Mouse (Mus musculus) lung, postnatal 25 days (tissue): ENCODE results near the gene Fam53b.

Experiments
- DNase-seq: peaks from one replicate; pipeline ENCODE4 v3.0.0; 2022; ENCODE audit warnings: low spot score

The Fam53b gene

DNA sequence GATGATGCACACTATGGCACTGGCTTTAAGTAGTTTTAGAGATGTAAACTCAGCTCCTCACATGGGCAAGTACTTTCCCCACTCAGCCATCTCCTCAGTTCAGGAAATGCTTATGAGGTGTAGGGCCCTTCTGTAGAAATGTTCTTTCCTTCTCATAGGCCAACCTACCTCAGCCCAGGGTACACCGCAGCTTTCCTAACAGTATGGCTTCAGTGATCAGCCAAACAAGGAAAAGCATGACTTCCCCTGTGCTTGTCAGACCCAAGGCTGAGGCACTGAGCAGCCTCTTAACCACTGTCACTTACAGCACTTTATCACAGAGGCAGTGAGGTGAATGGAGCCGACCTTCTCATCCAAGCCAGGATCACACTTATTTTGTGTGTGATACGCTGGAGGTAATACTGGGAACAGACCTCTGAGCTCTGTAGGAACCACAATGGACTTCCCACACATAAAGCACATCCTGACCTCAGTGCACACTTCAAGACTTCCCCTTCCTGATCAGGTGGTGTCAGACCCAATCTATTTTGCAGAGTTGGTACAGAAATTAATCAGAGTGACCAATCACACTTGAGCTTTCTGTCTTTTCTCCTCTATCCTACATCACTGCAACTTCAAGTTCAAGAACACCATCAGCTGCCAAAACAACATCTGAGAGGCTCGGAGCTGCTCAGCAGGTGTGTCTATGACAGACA lies 26.0 kb downstream of the Fam53b start:
- no peak for DNase-seq

DNA sequence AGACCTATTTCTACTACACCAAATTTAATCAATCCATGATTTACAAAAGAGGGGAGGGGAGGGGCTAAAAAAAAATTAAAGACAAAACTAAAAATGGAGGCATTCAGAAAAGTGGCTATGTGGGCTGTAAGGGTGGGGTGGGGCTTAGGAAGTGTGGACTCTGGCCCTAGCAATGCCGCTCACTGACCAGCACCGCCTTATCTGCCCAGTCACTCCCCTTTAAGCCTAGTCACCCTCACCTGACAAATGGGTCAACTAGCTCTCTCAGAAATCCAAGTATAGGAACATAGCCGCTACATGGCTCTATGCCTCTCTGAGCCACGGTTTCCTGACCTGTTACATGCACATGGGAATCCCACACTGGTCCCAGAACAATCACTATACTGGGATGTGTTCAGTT lies 26.7 kb downstream of the Fam53b start:
- DNase-seq, result no peak

DNA sequence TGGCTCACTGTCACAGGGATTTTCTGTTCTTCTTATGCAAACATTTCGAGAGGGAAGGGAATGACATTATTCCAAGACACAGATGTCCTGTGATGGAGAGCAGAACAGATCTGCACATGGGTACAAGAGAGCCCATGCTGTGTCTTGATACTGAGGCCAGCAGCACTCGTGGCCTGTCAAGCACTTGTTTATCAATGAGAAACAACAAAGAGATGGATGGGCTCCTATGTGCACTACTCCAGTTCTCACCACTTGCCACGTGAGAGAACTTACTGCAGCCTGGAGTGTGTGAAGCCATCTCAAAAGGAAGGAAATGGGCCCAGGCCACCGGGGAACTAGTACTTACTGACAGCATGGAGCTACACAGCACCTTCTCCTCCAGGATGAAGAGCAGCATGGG lies 27.2 kb downstream of the Fam53b start:
- no peak for DNase-seq

DNA sequence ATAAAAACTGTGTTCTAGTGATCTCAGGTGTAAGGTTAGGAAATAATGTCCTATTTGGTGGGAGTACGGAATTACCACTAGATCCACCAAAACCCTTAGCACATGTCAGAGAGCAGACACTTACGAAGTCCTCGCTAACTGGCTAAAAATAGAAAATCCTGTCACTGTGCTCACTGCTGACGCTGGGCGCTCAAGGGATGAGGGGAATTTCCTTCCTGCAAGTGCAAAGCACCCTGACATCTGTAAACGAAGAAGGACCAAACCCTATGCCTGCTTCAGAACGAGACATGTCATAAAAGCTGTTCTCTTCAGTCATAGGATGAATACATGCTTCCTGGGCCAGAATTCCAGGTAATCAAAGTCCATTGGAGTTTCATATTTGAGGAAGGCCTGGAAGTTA lies 27.7 kb downstream of the Fam53b start:
- DNase-seq, result no peak

DNA sequence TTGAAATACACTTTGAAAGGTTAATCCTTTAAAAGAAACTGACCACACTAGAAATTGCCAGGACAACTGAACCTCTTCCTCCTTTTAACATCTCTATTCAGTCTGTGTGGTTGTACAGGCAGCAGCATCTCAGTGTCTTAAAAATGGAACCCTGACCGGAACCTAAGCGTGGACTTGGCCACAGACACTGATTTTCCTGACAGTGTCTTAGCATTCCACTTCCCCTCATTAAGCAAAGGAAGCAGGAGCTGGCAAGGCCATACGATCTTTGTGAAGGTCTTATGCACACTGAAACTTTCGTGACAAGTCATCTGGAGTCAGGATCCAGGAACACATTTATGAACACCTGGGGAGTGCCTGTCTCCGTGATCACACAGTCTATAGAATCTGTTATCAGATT lies 29.6 kb downstream of the Fam53b start:
- DNase-seq, result no peak

DNA sequence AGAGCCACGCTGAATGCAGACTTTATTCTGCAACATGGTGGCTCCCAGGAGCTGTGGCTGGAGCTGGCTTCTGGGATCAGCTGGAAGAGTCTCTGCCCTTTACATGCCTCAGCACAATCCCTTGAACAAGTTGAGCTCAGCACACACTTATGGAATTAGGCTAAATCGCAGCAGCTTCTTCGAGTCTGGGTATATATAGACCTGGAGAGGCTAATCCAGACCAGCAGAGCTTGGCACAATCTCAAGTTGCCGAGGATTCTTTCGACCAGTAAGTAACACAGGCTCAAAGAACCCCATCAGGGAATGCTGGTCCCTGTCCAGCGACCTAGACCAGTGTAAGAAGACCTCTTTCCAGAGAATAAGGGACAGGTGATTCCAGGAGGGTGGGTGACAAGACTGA lies 31.8 kb downstream of the Fam53b start:
- no peak for DNase-seq

DNA sequence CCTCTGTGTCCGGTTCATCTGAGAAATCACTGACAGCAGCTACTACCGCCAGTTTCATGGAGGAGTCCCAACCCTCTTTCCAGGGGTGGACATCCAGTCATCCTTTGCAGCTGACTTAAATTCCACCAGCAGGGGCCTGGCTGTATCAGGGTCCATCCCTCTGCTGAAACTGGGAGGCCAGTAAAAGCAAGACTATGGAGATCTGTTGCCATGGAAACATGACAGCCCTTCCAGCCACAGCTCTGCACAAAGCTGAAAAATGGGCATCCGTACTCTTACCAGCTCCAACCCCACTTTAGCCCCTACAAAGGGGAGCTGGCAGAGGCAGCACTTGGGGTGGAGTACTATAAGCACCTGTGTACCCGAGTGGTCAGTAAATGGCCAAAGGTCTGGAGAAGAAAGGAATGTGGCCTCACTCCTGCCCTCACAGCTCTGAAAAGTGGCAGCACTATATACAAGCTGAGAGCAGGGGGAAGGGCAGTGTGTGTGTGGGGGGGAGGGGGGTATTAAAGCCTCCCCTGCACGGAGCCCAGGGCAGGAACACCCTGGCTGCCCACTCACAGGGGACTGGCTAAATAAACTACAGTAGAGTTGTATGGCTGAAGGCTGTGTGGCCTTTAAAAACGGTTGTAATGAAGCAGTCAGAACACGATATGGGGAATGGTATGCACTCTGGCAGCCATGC lies 32.4 kb downstream of the Fam53b start:
- no peak for DNase-seq

DNA sequence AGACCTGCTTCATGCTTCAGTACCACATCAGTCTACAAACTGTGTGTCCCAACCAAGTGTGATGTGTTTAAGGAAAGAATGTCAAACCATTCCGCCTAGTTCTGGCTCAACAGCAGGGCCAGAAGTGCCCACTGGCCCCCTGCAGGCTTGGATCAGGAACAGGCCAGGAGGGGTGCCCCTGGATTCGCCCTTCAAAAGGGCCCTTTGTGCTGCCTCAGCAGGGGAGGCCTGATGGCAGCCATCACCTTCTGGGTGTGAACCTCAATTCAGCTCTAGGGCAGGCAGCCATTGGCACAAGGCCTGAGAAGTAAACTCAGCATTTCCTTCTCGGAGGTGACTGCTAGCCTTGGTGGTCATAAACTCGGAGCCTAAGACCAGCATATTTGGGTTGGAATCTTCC lies 33.1 kb downstream of the Fam53b start:
- DNase-seq, result no peak

DNA sequence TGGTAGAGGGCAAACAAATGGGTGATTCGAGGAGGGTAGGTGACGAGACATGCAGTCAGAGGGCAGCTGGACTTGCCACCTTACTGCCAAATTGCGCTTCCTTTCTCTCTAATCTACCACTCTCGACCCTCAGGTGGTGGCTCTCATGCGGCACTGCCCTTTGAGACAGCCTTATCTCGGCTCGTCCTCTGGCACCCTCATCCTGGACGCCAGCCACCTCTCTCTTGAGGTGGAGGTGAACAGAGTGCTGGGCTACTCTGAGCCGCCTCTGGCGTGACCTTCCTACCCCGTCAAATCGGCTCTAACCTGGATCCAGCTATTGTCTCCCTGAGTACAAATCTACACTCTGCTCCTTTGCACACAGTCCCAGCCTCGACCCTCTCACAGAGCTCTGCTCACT lies 35.1 kb downstream of the Fam53b start:
- no peak for DNase-seq

DNA sequence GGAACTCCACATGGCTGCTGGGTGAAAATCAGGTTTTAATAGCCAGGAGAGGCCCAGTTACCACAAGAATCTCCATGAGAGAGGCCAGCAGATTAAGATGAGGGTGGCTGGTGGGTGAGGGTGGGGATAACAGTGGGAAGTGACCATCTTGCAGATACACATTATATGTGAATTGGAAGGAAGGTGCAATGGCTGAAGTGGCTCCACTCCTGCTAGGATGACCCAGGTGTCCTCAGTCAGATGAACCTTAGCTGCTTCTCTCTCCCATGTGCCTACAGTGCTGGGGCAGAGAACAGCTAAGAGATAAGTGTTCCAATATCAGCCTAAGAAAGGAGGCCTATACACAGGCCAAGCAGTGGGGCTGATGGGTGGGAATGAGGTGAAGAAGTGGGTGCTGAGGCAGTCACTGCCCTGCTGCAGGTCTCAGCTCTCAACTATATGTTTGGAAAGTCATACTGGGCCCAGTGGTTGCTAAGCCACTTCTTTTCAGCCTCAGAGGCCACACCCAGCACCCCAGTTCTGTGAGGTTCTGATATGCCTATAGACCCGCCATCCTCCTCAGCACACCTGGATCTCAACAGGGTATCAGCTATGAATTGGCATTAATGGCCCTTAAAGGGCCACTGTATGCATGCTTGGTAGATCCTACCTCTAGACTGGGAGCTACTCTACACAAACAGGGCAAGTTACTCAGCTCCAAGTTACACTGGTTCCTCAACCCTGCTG lies 35.8 kb downstream of the Fam53b start:
- DNase-seq, result no peak

DNA sequence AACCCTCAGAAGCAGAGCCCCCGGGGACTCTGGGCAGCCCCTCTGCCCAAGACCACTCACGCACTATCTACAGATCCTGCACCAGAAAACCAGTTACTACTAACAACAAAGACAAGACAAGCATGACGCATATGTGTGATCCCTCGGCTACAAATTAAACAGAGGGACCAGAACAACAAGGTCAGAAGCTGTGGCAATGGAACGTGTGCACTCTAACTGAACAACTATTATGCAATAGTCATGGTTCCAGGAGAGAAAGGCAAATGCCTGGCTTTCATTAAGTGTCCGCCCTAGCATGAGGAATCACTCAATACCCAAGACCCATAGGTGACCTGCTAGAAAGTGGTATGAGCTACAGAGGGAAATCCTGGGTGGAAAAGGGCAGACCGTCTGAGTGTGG lies 36.6 kb downstream of the Fam53b start:
- DNase-seq, result no peak

DNA sequence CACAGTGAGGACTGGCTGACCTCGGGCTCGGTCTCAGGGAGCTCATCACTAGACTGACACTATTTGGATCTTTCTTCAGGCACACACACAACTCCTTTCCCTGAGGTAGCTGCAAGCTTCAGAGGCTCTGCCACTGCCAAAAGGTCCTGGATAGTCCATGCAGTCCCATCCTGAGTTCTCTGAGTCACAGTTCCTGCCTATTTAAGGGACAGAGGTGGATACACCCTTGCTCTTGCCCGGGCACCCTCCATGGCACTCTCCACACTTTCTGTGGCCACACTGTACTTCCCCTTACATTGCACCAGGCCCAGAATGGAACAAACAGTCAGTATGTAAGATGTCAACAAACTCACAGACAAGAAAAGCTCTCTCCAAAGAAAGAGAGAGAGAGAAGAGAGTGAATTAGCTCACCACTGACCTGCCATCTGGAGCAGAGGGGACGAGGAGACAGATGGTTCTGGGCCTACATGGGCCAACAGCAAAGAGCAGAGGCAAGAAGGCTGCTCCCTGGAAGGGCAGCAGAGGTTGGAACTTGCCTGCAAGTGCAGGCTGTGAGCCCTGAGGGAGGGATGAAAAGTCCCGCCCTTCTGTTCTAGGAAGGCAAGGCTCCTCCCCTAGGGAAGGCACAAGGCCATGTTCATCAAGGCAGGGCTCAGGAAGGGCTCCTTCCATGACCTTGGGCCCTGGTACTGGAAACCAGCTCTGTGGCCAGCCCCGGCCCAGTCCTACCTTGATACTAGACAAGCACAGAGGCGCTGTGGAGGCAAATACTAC lies 37.2 kb downstream of the Fam53b start:
- DNase-seq, result no peak

DNA sequence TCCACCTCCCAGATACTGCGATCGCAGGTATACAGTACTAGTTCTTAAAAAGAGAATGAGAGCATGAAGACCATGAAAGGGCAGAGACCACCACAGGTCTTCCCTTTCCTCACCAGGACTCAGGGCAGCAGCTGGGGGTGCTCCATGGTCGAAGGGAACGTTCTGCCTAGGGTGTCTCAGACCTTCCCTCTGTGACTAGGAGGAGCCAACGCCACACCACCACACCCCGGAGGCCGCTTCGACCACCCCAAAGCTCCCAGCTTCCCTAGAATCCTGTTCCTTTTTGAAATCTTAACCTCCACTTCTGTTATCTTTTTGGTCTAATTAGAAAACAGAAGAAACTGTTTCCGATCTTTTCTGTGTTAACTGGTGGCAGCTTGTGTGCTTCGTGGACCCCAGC lies 37.8 kb downstream of the Fam53b start:
- no peak for DNase-seq

DNA sequence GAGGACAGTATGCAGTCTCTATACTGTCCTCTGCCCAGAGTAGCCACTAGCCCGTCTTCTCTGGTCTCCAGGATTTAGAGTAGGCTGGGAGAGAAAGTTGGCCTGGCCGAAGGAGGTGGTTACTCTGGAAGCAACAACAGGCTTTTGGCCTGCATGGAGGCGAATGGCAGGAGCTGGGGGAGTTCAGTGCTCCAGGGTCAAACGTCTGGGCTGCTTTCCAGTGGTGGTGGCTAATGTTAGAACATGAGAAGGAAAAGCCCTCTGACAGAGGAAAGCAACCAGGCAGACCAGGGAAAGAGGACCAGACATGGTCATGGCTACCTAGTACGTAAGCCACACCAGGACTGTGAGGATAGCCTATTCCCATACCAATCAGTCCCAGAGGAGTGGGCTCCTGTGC lies 38.4 kb downstream of the Fam53b start:
- DNase-seq, result no peak

DNA sequence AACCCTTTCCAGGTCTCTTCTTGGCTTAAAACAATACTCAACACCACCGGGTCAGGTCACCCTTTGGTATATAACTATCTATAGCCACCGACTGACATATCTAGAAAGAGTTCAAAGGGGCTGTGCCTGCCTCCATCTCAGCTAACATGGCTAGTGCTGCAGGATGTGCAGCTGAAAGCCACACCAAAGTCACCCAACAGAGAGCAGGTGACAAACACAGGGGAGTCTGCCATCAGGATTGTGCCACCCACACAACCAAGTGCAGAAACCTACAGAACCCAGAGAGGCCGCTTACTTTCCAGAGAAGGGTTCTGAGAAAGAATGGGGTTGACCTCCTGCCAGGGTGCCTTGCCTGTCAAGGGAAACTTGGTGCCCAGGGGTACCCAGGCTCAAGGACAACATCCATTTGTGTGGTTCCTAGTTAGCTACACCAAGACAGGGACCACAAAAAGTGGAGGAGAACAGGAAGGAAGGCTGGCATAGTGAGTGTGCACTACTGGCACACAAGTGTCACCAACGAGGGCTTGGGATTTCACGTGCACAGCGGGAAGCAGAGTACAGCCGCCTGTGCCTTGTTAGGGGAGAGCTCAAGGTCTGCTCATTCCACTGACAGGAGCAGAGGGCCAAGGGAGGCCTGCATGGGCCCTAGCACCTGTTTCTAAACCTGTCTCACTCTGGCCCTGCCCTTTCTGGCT lies 40.5 kb downstream of the Fam53b start:
- no peak for DNase-seq

DNA sequence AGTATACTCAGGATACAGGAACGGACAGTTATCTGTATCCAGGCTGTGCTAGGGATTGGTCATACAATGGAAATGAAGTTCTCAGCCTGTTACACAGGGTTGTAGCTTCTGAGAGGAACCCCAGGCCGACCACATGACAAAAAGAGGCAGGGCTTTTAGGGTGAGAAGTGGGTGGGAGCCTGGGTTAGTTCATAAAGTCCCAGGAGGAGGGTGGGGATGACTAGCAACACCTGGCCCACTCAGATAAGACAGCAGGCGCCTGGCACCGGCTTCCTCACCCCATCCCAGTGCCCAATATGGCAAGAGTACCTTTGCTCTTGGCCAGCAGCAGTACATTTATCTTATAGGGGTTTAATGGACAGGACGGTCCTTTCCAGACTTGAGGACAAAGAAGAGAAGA lies 41.2 kb downstream of the Fam53b start:
- no peak for DNase-seq

DNA sequence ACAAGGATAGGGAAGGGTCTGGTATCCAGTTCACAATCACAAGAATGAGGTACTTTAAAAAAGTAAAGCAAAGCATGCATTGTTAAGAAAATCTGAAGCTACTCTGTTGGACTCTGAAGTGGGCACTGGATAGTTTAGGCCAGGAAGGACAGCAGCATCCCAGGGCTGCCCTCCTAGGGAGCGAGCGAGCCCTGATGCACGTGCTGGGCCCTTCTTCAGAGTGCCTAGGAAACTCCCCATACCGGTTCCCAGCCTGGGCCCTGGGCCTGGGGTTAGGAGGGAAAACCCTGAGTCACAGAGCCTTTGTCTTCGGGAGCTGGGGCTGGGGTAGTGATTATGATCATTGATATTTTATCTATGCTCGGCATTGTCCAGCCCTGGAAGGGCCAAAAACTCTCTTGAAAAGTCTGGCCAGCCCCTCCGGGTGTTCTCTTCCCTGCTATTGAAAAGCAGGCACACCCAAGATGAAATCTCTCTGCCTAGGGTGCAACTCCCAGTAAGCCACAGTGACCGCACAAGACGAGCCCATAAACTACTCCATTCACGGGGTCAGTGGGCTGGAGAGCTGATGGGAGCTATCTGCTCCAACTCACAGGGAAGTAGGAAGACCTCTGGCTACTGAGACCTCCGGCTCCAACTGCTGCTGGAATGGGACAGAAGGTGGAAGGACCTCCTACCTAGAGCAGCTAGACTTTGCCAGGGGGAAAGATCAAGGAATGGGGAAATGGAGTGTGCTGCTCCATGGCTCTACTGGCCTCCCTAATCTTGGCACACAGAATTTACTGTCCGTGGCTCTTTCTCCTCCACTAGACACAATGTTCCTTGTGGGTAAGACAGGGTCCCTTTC lies 45.0 kb downstream of the Fam53b start:
- DNase-seq, result no peak

DNA sequence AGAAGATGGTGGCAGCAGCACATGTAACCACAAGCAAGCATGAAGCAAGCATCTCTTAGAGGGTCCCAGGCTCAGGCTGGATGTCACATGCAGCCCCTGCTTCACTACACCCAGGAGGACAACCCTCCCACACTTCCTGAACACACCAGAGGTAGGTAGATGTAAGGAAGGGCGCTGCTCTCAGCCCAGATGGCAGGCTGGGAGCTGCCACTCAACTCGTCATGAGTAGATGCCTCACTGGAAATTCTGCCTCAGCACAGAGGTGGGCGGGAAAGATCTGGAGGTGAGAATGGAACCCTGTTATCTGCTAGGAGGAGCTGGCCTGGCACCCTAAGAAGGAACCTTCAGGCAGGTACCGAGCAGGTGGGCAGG lies 45.7 kb downstream of the Fam53b start:
- DNase-seq, result no peak

DNA sequence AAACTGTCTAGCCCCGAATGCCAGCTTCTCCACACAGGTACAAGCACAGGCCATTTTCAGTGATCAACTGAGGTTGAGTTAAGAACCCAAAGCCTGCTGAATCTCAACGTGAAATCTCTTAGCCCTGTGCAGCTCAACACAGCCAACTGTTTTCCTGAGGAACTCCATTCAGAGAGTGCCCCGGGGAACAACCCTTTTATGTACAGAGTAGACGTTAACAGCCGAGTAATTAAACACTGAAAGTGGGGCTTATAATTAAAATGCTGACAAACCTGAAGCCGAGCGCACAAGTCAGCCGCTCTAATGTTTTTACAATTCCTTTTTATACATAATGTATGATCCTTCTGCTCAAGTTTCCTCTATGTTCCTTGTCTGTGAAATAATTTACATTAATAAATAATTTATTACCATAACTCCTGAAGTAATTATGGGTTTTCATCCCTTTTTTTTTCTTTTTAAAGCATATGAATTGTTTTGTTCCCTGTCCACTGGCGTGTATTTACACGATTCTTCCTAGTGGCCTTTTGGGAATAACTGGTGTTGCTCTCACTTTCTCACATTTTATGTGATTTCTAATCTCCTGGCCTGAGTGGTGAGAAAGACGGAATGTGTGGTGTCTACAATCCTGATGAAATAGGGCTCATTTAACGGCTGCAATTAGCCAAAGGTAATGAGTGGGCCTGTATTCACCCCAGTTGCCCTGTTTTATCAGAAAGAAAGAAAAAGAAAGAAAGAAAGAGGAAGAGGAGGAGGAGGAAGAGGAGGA lies 46.3 kb downstream of the Fam53b start:
- DNase-seq, result no peak

DNA sequence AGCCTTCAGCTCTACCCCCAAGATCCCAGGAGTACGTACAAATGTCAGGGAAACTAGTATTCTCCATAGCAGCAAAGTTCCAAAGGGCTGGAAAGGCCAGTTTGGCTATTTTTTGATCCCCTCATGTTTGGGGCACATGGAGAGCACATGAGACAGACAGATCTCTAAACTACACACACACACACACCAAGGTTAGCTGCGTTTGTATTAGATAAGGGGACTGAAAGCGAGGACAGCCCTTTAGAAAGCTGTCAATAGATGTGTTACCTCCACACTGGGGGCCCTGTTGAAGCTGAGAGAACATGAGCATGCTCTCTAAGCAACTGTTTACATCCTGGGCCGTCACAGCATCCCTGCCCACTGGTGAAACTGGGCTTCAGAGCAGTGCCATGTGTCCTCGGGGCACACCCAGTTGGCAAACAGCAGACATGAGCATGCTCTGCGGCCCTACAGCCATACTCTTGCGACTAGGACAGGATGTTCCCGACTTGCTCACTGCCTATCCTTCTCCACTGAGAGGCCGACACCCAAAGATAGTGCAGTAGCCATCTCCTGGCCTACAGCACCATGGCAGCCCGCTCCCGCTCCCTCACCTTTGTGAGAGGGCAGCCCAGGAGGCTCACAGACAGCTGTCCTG lies 47.3 kb downstream of the Fam53b start:
- peak; percentile 82 for DNase-seq
